Mouse (Mus musculus): Measurements from ENCODE around the gene Numbl. TPM values are rescaled to one million over a fixed set of nuclear protein-coding genes. Genes with fewer than 3 reads are reported as not detected.

Numbl gene
- polyA plus RNA-seq, 1 experiment from 2014 or later, result 18.5 TPM

- peaks cover 7% of the 10 kb centered on the region; the same call in 1 of the 2 replicates for H3K9me3 ChIP-seq (replicated peaks)
- peaks cover 38% of the 10 kb centered on the region for H3K4me1 ChIP-seq
- no peak overlapping the region for H3K4me2 ChIP-seq
- H3K9ac ChIP-seq, result no peak overlapping the region
- H3K27ac ChIP-seq, result no peak overlapping the region
- H3K36me3 ChIP-seq, result peaks cover 20% of the 10 kb centered on the region
- 93% methylated on average over 12 of the region's 12 CpGs for WGBS
- no peak for ATAC-seq (replicated peaks; ENCODE audit: low FRiP score)
- H3K27me3 ChIP-seq, result peaks cover 12% of the 10 kb centered on the region; the same call in 1 of the 2 replicates
- no peak overlapping the region for H3K4me3 ChIP-seq (replicated peaks)
Observed at GRCm38 (mm10) chr7:27311651-27312284, 53.5 kb downstream of the Numbl start.

DNA sequence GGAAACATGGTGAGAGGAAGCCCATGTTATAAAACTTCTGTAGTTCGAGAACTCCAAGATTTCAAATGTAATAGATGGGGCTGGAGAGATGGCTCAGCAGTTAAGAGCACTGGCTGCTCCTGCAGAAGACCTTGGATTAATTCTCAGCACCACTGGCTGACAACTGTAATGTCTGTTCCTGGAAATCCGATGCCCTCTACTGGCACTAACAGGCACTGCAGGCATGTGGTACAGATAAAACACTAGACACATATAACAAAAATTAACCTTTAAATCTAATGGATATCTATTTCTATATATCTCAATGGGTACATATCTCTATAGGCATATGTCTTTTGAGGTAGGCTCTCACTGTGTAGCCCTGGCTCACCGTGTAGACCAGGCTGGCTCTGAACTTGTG, 56.2 kb downstream of the Numbl start:
- no peak for ATAC-seq (replicated peaks; ENCODE audit: low FRiP score)
- 91% methylated on average over 3 of the region's 3 CpGs for WGBS
- peaks cover 19% of the 10 kb centered on the region for H3K4me1 ChIP-seq

GRCm38 (mm10) chr7:27315958-27316357, 57.7 kb downstream of the Numbl start:
- ATAC-seq (replicated peaks; ENCODE audit: low FRiP score), result peak; percentile 80
- WGBS, result 27% methylated on average over 7 of the region's 7 CpGs

More for the DNA sequence above, 56.2 kb downstream of the Numbl start:
- Histone ChIP-seq H3K9ac (no peak overlapping the region), H3K4me3 (replicated peaks) (no peak overlapping the region), H3K9me3 (replicated peaks) (peaks cover 7% of the 10 kb centered on the region; the same call in 1 of the 2 replicates), H3K27me3 (peaks cover 12% of the 10 kb centered on the region; the same call in 1 of the 2 replicates), H3K36me3 (peaks cover 26% of the 10 kb centered on the region), H3K4me2 (no peak overlapping the region), H3K27ac (no peak overlapping the region)

GRCm38 (mm10) chr7:27319411-27319810, 61.2 kb downstream of the Numbl start:
- no peak overlapping the region for H3K4me2 ChIP-seq
- H3K36me3 ChIP-seq, result peaks cover 8% of the 10 kb centered on the region; the same call in 1 of the 2 replicates
- H3K4me3 ChIP-seq (replicated peaks), result no peak overlapping the region
- H3K4me1 ChIP-seq, result peaks cover 17% of the 10 kb centered on the region
- ATAC-seq (replicated peaks; ENCODE audit: low FRiP score), result no peak
- H3K9ac ChIP-seq, result no peak overlapping the region
- peaks cover 4% of the 10 kb centered on the region; the same call in 1 of the 2 replicates for H3K27me3 ChIP-seq
- H3K9me3 ChIP-seq (replicated peaks), result no peaks in the 10 kb centered on the region
- WGBS, result 90% methylated on average over 22 of the region's 22 CpGs
- no peak overlapping the region for H3K27ac ChIP-seq

More at GRCm38 (mm10) chr7:27315958-27316357, 57.7 kb downstream of the Numbl start:
- Histone ChIP-seq H3K27me3 (0 out of 2 replicates have a peak, but pooled peaks cover 6% of the 10 kb centered on the region), H3K4me3 (replicated peaks) (no peak overlapping the region), H3K4me2 (no peak overlapping the region), H3K27ac (no peak overlapping the region), H3K9me3 (replicated peaks) (peaks cover 7% of the 10 kb centered on the region; the same call in 1 of the 2 replicates), H3K36me3 (peaks cover 26% of the 10 kb centered on the region), H3K9ac (no peak overlapping the region), H3K4me1 (peaks cover 8% of the 10 kb centered on the region)

GRCm38 (mm10) chr7:27322291-27322690, 64.1 kb downstream of the Numbl start:
- Histone ChIP-seq H3K27ac (no peak overlapping the region), H3K27me3 (peaks cover 29% of the 10 kb centered on the region), H3K4me2 (no peak overlapping the region), H3K36me3 (0 out of 2 replicates have a peak, but pooled peaks cover 6% of the 10 kb centered on the region), H3K4me3 (replicated peaks) (no peak overlapping the region), H3K4me1 (peaks cover 29% of the 10 kb centered on the region), H3K9me3 (replicated peaks) (no peaks in the 10 kb centered on the region), H3K9ac (no peak overlapping the region)
- no peak for ATAC-seq (replicated peaks; ENCODE audit: low FRiP score)
- 20% methylated on average over 12 of the region's 13 CpGs for WGBS

DNA sequence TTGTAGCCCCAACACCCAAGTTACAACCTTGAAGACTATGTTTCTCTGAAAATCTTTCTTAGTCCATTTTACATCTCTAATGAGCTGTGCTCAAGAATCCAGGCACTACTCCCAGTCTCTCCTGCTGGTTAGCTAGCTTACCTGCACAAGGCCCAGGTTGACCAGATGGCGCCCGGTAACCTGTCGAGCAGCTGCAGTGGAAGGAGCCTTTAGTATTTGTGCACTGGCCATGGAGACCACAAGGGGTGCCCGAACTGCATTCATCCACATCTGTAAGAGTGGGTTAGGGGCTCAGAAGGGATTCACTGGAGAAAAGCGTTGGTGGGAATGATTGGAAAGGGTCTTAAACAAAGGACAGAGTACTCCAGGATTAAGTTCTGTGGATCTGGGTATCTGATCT, 64.8 kb downstream of the Numbl start:
- Histone ChIP-seq H3K36me3 (peaks cover under 1% of the 10 kb centered on the region; the same call in 1 of the 2 replicates), H3K4me3 (replicated peaks) (no peak overlapping the region), H3K27me3 (peaks cover 36% of the 10 kb centered on the region), H3K9ac (no peak overlapping the region), H3K4me2 (no peak overlapping the region), H3K4me1 (peaks cover 29% of the 10 kb centered on the region), H3K9me3 (replicated peaks) (no peaks in the 10 kb centered on the region), H3K27ac (no peak overlapping the region)
- ATAC-seq (replicated peaks; ENCODE audit: low FRiP score), result no peak
- WGBS, result 92% methylated on average over 5 of the region's 5 CpGs

DNA sequence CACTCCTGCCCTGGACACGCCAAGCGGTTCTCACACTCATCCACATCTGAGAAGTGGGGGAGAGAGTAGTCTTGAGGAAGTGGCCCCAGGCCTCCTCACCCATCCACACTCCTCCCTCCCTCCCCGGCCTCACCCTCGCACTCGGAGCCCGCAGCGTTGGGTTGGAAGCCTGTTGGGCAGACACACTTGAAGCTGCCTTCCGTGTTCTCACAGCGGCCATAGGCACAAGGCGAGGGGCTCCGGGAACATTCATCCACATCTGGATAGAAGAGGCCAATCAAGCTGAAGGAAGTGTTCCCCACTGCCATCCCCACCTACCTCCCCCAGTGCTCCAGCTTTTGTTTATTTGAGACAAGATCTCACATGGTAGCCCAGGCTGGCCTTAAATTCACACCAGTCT, 65.9 kb downstream of the Numbl start:
- WGBS, result 96% methylated on average over 11 of the region's 11 CpGs
- no peak overlapping the region for H3K4me2 ChIP-seq
- no peak for ATAC-seq (replicated peaks; ENCODE audit: low FRiP score)

GRCm38 (mm10) chr7:27324928-27325327, 66.7 kb downstream of the Numbl start:
- H3K27ac ChIP-seq, result no peak overlapping the region
- H3K36me3 ChIP-seq, result no peaks in the 10 kb centered on the region; the same call in 1 of the 2 replicates
- peak overlapping the region; percentile 60 for H3K4me2 ChIP-seq
- peaks cover 56% of the 10 kb centered on the region for H3K27me3 ChIP-seq
- 56% methylated on average over 18 of the region's 20 CpGs for WGBS
- ATAC-seq (replicated peaks; ENCODE audit: low FRiP score), result no peak
- peaks cover 44% of the 10 kb centered on the region for H3K4me1 ChIP-seq
- no peak overlapping the region for H3K9ac ChIP-seq
- no peaks in the 10 kb centered on the region for H3K9me3 ChIP-seq (replicated peaks)
- no peak overlapping the region for H3K4me3 ChIP-seq (replicated peaks)

More for the DNA sequence above, 65.9 kb downstream of the Numbl start:
- Histone ChIP-seq H3K27ac (no peak overlapping the region), H3K9me3 (replicated peaks) (no peaks in the 10 kb centered on the region), H3K4me1 (peaks cover 36% of the 10 kb centered on the region), H3K4me3 (replicated peaks) (no peak overlapping the region), H3K9ac (no peak overlapping the region), H3K36me3 (no peaks in the 10 kb centered on the region; the same call in 1 of the 2 replicates), H3K27me3 (peaks cover 48% of the 10 kb centered on the region)

GRCm38 (mm10) chr7:27325697-27326096, 67.5 kb downstream of the Numbl start:
- 2% methylated on average over 24 of the region's 24 CpGs for WGBS
- Histone ChIP-seq H3K9me3 (replicated peaks) (no peaks in the 10 kb centered on the region), H3K9ac (peak overlapping the region; percentile 29; the same call in 1 of the 2 replicates), H3K27ac (peak overlapping the region; percentile 37), H3K4me3 (replicated peaks) (peak overlapping the region; percentile 38), H3K27me3 (peaks cover 63% of the 10 kb centered on the region), H3K36me3 (no peaks in the 10 kb centered on the region; the same call in 1 of the 2 replicates), H3K4me2 (peak overlapping the region; percentile 60), H3K4me1 (peaks cover 51% of the 10 kb centered on the region)
- ATAC-seq (replicated peaks; ENCODE audit: low FRiP score), result peak; percentile 73

- ATAC-seq (replicated peaks; ENCODE audit: low FRiP score), result peak; percentile 16; the same call in 1 of the 2 replicates
- Histone ChIP-seq H3K27me3 (peaks cover 69% of the 10 kb centered on the region), H3K27ac (peak overlapping the region; percentile 37; the same call in 1 of the 2 replicates), H3K36me3 (no peaks in the 10 kb centered on the region; the same call in 1 of the 2 replicates), H3K9me3 (replicated peaks) (no peaks in the 10 kb centered on the region), H3K4me1 (peaks cover 57% of the 10 kb centered on the region), H3K9ac (peak overlapping the region; percentile 29; the same call in 1 of the 2 replicates), H3K4me2 (peak overlapping the region; percentile 60), H3K4me3 (replicated peaks) (peak overlapping the region; percentile 38)
- WGBS, result 38% methylated on average over 34 of the region's 34 CpGs
Observed at GRCm38 (mm10) chr7:27326101-27326880, 68.1 kb downstream of the Numbl start.

DNA sequence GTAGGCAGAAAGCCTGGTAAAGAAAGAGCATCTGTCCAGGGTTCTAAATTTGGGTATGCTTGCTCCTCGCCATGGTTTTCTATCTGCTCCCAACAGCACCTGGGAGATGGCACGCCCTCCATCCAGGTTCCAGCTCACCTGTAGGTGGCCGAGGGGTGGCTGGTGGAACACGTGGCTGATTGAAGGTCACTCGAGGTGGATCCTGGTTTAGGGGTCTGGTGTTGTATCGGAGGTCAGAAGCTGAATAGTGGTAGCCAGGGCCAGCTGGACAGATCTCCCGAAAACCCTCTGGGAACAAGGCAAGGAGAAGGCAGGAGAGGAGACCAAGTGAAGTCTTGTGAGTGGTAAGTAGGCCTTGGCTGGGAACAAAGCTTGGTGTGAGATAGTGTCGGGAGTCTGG, 69.3 kb downstream of the Numbl start:
- H3K9me3 ChIP-seq (replicated peaks), result no peaks in the 10 kb centered on the region
- H3K4me2 ChIP-seq, result no peak overlapping the region
- ATAC-seq (replicated peaks; ENCODE audit: low FRiP score), result no peak
- H3K27ac ChIP-seq, result no peak overlapping the region
- peaks cover 60% of the 10 kb centered on the region for H3K4me1 ChIP-seq
- no peaks in the 10 kb centered on the region; the same call in 1 of the 2 replicates for H3K36me3 ChIP-seq
- no peak overlapping the region for H3K9ac ChIP-seq
- peaks cover 81% of the 10 kb centered on the region for H3K27me3 ChIP-seq
- WGBS, result 95% methylated on average over 8 of the region's 8 CpGs
- H3K4me3 ChIP-seq (replicated peaks), result no peak overlapping the region

- Histone ChIP-seq H3K4me3 (replicated peaks) (no peak overlapping the region), H3K4me1 (peaks cover 67% of the 10 kb centered on the region), H3K4me2 (no peak overlapping the region), H3K27me3 (peaks cover 88% of the 10 kb centered on the region), H3K9ac (no peak overlapping the region), H3K9me3 (replicated peaks) (no peaks in the 10 kb centered on the region), H3K36me3 (no peaks in the 10 kb centered on the region; the same call in 1 of the 2 replicates), H3K27ac (no peak overlapping the region)
- WGBS, result 79% methylated on average over 11 of the region's 11 CpGs
- ATAC-seq (replicated peaks; ENCODE audit: low FRiP score), result no peak
Observed at GRCm38 (mm10) chr7:27328161-27328560, 69.9 kb downstream of the Numbl start.

All from kidney, embryonic 15.5 days (tissue).